Mouse (Mus musculus) olfactory bulb, adult 2 months (tissue): ENCODE results near the gene Ywhab.

Experiments
- CTCF ChIP-seq: fragments of 200-500 bp; IDR thresholded peaks from 2 replicates; pipeline ENCODE4 v1.5.1; 2012; ENCODE audit warnings: low read depth, mild to moderate bottlenecking, low read length, moderate library complexity; ENCODE audit not compliant: insufficient read depth
- POLR2A ChIP-seq: fragments of 200-500 bp; IDR thresholded peaks from 2 replicates; pipeline ENCODE4 v1.6.1; 2012; ENCODE audit warnings: mild to moderate bottlenecking, low read depth, low read length, moderate library complexity; ENCODE audit not compliant: insufficient read depth

GRCm38 (mm10) chr2:164047197-164047690 is 52.5 kb downstream of the Ywhab start:
- TF ChIP-seq CTCF (no peak), POLR2A (no peak)
